Mouse (Mus musculus): ENCODE measurements at regions not wholly inside any gene's neighbourhood (a gene's known extent, or its start where the extent isn't known, plus 50 kb on each side); places are given as distances from the start of the nearest gene placed in this dataset.

- TF ChIP-seq POLR2A (IDR thresholded peaks at IDR 0.05; ENCODE audit: low read depth, low read length) (no peak), CTCF (IDR thresholded peaks at IDR 0.05; ENCODE audit: borderline replicate concordance, insufficient read depth, low read length) (no peak)
Observed at GRCm38 (mm10) chr16:50010074-50010473, 209.7 kb downstream of the Cd47 start.
